Mouse (Mus musculus): ENCODE results near the gene Cks1b.

GRCm38 (mm10) chr3:89388134-89388881 is 29.9 kb downstream of the Cks1b start:
- TF ChIP-seq CTCF (IDR thresholded peaks at IDR 0.05; ENCODE audit: insufficient read depth, low read length), result no peak
- no peak for TF ChIP-seq POLR2A (IDR thresholded peaks at IDR 0.05; ENCODE audit: borderline replicate concordance, extremely low read depth, low read depth, low read length)
